Mouse (Mus musculus): ENCODE results near the gene Duxbl1. TPM values are rescaled to one million over a fixed set of nuclear protein-coding genes. Genes with fewer than 3 reads are reported as not detected.
"Not testable (repeated sequence)": the region's sequence is repeated elsewhere in the genome, so short reads cannot be mapped to it uniquely, and the experiment has no call there.

Duxbl1 gene
- polyA plus RNA-seq (2012; rRNA removed), result 0.07 and 0.12 TPM in 2 replicates

GRCm38 (mm10) chr14:25978371-25979241 is at the start of gene Duxbl1:
TSS of gene Duxbl1 (plus strand) at chr14:25978577.
- H3K4me1 ChIP-seq (ENCODE audit: control insufficient read depth, insufficient read depth, low read length); H3K27ac ChIP-seq (ENCODE audit: control insufficient read depth, insufficient read depth, low read depth, low read length); H3K27me3 ChIP-seq (ENCODE audit: control insufficient read depth, insufficient read depth, low read length); H3K4me3 ChIP-seq (ENCODE audit: control insufficient read depth, low read depth, low read length); H3K36me3 ChIP-seq (ENCODE audit: control insufficient read depth, insufficient read depth, low read length): not testable (repeated sequence)

- H3K4me1 ChIP-seq (ENCODE audit: control insufficient read depth, insufficient read depth, low read length); H3K27ac ChIP-seq (ENCODE audit: control insufficient read depth, insufficient read depth, low read depth, low read length); H3K4me3 ChIP-seq (ENCODE audit: control insufficient read depth, low read depth, low read length); H3K27me3 ChIP-seq (ENCODE audit: control insufficient read depth, insufficient read depth, low read length); H3K36me3 ChIP-seq (ENCODE audit: control insufficient read depth, insufficient read depth, low read length): not testable (repeated sequence)
Measured at GRCm38 (mm10) chr14:25936867-25937630, 41.3 kb upstream of the Duxbl1 start.

GRCm38 (mm10) chr14:25938004-25938403 is 40.4 kb upstream of the Duxbl1 start, which contains the start of gene Cphx1:
TSS of gene Cphx1 (plus strand) at chr14:25938304.
- not testable (repeated sequence) for H3K36me3 ChIP-seq (ENCODE audit: control insufficient read depth, insufficient read depth, low read length); H3K27ac ChIP-seq (ENCODE audit: control insufficient read depth, insufficient read depth, low read depth, low read length); H3K4me1 ChIP-seq (ENCODE audit: control insufficient read depth, insufficient read depth, low read length); H3K4me3 ChIP-seq (ENCODE audit: control insufficient read depth, low read depth, low read length); H3K27me3 ChIP-seq (ENCODE audit: control insufficient read depth, insufficient read depth, low read length)

GRCm38 (mm10) chr14:25957861-25958260 is 20.5 kb upstream of the Duxbl1 start:
- H3K4me3 ChIP-seq (ENCODE audit: control insufficient read depth, low read depth, low read length); H3K27me3 ChIP-seq (ENCODE audit: control insufficient read depth, insufficient read depth, low read length); H3K36me3 ChIP-seq (ENCODE audit: control insufficient read depth, insufficient read depth, low read length); H3K27ac ChIP-seq (ENCODE audit: control insufficient read depth, insufficient read depth, low read depth, low read length); H3K4me1 ChIP-seq (ENCODE audit: control insufficient read depth, insufficient read depth, low read length): not testable (repeated sequence)

GRCm38 (mm10) chr14:25979242-25979941 is 1.0 kb downstream of the Duxbl1 start:
- not testable (repeated sequence) for H3K4me1 ChIP-seq (ENCODE audit: control insufficient read depth, insufficient read depth, low read length); H3K27me3 ChIP-seq (ENCODE audit: control insufficient read depth, insufficient read depth, low read length); H3K27ac ChIP-seq (ENCODE audit: control insufficient read depth, insufficient read depth, low read depth, low read length); H3K4me3 ChIP-seq (ENCODE audit: control insufficient read depth, low read depth, low read length); H3K36me3 ChIP-seq (ENCODE audit: control insufficient read depth, insufficient read depth, low read length)

- not testable (repeated sequence) for H3K27ac ChIP-seq (ENCODE audit: control insufficient read depth, insufficient read depth, low read depth, low read length); H3K4me3 ChIP-seq (ENCODE audit: control insufficient read depth, low read depth, low read length); H3K4me1 ChIP-seq (ENCODE audit: control insufficient read depth, insufficient read depth, low read length); H3K36me3 ChIP-seq (ENCODE audit: control insufficient read depth, insufficient read depth, low read length); H3K27me3 ChIP-seq (ENCODE audit: control insufficient read depth, insufficient read depth, low read length)
Measured at GRCm38 (mm10) chr14:25981880-25982279, 3.5 kb downstream of the Duxbl1 start.

- not testable (repeated sequence) for H3K27me3 ChIP-seq (ENCODE audit: control insufficient read depth, insufficient read depth, low read length); H3K36me3 ChIP-seq (ENCODE audit: control insufficient read depth, insufficient read depth, low read length); H3K4me3 ChIP-seq (ENCODE audit: control insufficient read depth, low read depth, low read length); H3K4me1 ChIP-seq (ENCODE audit: control insufficient read depth, insufficient read depth, low read length); H3K27ac ChIP-seq (ENCODE audit: control insufficient read depth, insufficient read depth, low read depth, low read length)
Measured at GRCm38 (mm10) chr14:26007462-26007861, 29.1 kb downstream of the Duxbl1 start.

- H3K4me3 ChIP-seq (ENCODE audit: control insufficient read depth, low read depth, low read length); H3K27ac ChIP-seq (ENCODE audit: control insufficient read depth, insufficient read depth, low read depth, low read length); H3K36me3 ChIP-seq (ENCODE audit: control insufficient read depth, insufficient read depth, low read length); H3K27me3 ChIP-seq (ENCODE audit: control insufficient read depth, insufficient read depth, low read length); H3K4me1 ChIP-seq (ENCODE audit: control insufficient read depth, insufficient read depth, low read length): not testable (repeated sequence)
Measured at GRCm38 (mm10) chr14:26016414-26016813, 38.0 kb downstream of the Duxbl1 start.

- not testable (repeated sequence) for H3K4me3 ChIP-seq (ENCODE audit: control insufficient read depth, low read depth, low read length); H3K36me3 ChIP-seq (ENCODE audit: control insufficient read depth, insufficient read depth, low read length); H3K4me1 ChIP-seq (ENCODE audit: control insufficient read depth, insufficient read depth, low read length); H3K27ac ChIP-seq (ENCODE audit: control insufficient read depth, insufficient read depth, low read depth, low read length); H3K27me3 ChIP-seq (ENCODE audit: control insufficient read depth, insufficient read depth, low read length)
Measured at GRCm38 (mm10) chr14:26021555-26021954, 43.2 kb downstream of the Duxbl1 start.

- H3K27me3 ChIP-seq (ENCODE audit: control insufficient read depth, insufficient read depth, low read length); H3K27ac ChIP-seq (ENCODE audit: control insufficient read depth, insufficient read depth, low read depth, low read length); H3K36me3 ChIP-seq (ENCODE audit: control insufficient read depth, insufficient read depth, low read length); H3K4me1 ChIP-seq (ENCODE audit: control insufficient read depth, insufficient read depth, low read length); H3K4me3 ChIP-seq (ENCODE audit: control insufficient read depth, low read depth, low read length): not testable (repeated sequence)
Measured at GRCm38 (mm10) chr14:26022831-26023230, 44.5 kb downstream of the Duxbl1 start.

- not testable (repeated sequence) for H3K36me3 ChIP-seq (ENCODE audit: control insufficient read depth, insufficient read depth, low read length); H3K4me1 ChIP-seq (ENCODE audit: control insufficient read depth, insufficient read depth, low read length); H3K27me3 ChIP-seq (ENCODE audit: control insufficient read depth, insufficient read depth, low read length); H3K27ac ChIP-seq (ENCODE audit: control insufficient read depth, insufficient read depth, low read depth, low read length); H3K4me3 ChIP-seq (ENCODE audit: control insufficient read depth, low read depth, low read length)
Measured at GRCm38 (mm10) chr14:26025653-26026052, 47.3 kb downstream of the Duxbl1 start.
